Mouse (Mus musculus) T-cell, adult 2 months (primary cell): Measurements from ENCODE around the gene Adgrv1.
"Not testable (repeated sequence)": the region's sequence is repeated elsewhere in the genome, so short reads cannot be mapped to it uniquely, and the experiment has no call there.

Experiments
- DNase-seq: peaks from one replicate; pipeline ENCODE4 v3.0.0; 2022; ENCODE audit warnings: low spot score

Gene Adgrv1

DNA sequence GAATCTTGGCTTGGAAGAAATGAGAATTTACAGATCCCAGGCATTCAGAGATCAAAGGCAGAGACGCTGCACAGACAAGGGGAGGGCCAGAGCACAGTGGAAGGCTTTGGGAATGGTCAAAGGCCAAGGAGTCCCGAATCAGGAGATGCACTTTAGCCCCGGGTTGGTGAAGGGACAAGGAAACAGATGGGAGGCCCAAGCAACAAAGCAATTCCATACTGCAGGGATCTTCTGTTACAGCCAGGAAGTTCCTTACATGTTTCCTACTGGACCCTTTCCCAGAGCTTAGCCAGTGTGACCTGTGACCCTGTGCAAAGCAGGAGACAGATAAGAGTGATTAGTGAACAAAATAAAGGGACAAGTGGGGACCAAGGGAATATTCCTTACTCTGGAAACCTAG, 300.9 kb downstream of the Adgrv1 start:
- DNase-seq: no peak

DNA sequence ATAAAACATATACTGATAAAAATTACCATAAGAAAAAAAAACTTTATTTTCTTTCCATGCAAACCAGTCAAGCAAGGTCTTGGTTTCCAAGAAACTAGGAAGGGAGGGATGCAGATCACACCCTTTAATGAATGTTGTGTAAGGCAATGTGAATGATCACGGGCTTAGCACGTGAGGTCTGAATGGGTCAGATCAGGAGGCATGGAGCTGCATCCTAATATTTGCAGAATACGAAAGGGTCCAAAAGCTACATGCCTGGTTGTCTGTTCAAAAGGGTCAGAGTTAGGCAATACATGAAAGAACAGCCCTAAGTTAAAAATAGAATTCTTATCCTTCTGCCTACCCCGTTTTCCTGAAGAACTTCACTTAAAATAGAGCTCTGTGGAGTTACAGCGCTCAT, 303.2 kb downstream of the Adgrv1 start:
- DNase-seq: no peak

DNA sequence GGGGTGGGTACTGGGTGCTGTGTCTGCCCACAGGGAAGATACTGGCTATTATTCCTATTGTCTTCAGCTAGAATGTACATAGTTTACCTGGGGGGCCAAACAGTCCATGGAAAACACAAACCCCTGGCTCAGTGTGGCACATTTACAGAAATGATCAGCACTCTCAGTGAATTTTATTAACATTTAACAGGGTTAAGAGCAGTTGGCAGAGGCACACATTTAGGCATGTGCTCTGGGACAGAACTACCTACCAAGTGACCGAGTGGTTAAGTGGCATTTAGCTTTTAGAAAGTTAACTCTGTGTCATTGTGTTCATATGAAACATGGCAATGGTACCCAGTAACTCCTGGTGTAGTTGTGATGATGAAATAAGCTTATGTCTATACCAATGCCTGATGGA, 304.8 kb downstream of the Adgrv1 start:
- no peak for DNase-seq

DNA sequence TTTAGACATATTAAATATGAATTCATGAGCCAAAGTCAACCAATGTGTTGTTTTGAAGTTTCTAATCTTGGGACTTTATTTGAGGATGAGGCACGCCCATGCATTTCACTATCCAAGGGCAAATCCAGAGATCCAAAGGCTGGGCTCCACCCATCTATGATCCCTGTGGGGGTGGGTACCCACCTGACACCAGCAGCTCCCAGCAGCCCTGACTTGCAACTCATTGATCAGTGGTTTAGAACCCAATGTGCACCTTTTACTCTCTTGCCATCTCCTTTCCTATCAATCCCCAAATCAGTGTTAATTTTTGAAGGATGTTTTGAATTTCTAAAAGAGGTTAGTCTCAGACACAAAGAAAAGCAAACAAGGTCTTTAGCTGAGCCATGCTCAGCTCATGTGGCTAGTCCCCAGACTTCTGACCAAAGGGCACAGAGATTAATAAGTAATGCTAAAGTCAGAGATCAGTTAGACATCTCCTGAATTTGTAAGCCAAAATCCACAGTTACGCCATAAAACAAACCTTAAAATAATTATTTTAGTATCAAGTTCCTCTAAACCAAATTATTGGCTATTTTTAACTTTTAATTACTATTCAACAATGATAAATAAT, 307.2 kb downstream of the Adgrv1 start:
- DNase-seq: no peak

DNA sequence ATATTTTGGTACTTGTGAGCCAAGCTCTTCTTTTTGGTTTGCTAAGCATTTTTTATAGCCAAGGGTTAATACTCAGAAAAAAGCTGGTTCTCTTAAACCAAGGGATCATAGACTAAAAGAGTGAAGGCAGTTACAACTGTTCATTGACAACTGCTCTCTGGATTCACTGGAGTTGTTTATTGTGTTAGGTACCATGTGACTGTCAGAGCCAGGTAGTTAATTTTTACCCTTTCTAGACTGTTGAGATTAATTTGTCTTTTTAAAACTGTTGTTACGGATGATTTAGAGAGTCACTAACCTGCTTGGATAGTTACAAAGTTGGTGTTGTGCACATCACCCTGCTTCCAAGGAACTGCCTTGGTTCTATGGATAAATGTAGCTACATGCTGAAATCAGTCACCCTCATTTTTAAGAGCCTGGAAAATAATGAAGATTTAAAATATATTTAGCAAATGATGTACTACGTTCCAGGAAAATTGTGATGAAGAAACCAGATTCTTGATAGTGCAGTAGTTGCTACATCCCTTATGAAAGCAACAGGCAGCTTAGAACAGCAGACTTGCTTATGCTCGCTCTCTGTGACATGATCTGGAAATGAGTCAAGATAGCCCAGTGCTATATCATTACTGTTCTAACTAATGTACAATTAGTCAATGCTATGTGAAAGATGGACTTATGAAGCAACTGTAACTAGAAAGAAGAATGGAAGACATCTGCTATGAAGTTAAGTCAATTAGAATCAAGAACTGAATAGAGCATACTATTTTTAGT, 309.2 kb downstream of the Adgrv1 start:
- DNase-seq: no peak

DNA sequence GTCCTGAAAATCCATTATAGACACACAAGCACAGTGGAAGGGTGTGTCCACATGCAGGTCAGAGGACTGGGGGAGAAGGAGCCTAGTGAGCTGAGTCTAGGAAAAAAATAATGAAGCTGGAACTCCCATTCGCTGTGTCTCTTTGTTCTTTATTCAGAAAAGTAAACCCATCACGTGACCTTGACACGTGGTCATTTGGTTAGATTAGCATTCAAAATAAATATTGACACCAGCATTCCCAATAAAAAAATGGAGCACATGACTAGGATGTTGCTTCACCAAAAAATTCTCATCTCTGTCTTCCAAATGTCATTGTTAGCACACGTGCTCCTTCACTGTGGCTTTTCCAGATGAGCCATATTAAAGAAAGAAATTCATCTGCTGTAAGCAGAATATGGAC, 316.4 kb downstream of the Adgrv1 start:
- DNase-seq: no peak

DNA sequence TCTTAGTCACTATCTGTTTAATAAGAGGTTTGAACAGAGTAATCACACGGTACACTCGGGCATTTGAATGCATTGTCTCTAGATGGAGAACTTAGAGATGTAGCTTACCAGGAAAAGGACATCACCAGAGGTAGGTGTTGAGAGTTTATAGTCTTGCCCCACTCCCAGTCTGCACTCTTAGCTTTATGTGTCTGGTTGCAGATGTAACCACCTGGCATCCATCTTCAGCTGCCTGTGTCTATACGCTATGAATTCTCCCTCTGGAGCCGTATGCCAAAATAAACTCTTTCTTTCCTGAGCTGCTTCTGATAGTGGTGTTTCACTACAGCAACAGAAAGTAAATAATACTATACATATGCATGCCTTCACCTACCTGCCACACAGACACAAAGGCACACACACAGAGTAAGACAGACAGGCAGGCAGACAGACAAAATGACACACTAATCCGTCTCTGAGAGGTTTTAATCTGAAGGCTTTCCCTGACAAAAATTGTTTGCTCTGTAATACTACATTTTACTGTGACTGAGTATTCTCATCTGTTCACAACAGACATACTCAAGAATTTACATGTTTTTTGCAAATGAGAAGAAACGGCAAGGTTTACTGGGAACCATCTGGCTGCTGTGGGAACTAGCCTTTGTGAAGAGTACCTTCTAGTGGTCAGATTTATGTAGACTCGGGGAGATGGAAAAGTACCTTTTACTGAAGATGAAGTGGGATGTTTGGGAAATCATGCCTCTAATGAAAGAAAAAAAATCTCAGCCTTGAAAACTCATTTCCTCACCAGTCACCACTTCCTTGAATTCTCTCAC, 318.4 kb downstream of the Adgrv1 start:
- DNase-seq: no peak

DNA sequence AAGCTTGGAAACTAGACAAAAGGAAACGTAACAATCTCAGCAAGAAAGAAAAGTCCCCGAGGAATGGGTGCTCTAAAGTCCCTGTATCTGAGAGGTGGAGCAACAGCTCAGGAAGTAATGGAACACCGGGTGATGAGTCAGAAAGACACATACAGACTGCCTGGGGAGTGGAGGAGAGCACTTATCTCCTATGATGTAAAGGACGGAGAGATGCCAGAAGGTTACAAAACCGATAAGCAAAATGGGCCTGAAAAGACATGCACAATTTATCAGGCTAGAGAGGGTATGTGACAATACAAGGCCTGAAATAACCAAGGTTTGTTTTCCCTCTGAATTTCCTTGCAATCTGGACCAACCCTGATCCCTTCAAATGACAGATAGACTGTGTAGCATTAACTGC, 320.8 kb downstream of the Adgrv1 start:
- no peak for DNase-seq

DNA sequence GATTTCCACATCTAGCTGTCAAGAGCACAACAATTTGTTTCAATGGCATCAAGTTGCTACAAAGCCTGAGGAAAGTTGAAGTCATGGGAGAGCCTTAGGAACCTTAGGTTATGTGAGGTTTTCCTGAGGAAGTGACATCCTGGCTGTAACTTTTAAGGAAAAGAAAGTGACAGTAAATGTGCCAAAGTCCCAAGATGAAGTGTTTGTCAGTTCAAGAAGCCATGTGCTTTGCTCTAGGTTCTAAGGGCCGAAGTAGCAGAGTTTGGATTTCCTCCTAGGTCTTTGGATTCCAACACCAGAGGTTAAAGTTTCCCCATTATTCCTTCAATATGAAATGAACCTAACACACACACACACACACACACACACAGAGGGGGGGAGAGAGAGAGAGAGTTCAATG, 332.1 kb downstream of the Adgrv1 start:
- DNase-seq: no peak

DNA sequence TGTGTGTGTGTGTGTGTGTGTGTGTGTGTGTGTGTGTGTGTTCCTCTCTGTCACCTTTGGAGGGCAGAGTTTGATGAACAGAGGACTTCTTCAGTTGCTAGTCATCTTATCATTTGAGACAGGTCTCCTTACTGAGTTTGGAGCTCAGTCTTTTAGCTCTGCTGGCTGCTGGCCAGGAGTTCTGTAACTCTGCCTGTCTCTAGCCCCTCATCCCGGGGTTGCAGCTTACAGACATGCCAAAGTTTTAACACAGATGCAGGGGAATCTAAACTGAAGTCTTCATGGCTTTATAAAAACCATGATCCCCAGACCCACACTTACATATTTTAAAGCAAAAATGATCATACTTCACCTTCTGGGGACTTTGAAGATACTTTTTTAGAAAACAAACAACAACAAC, 338.8 kb downstream of the Adgrv1 start:
- DNase-seq: no peak

DNA sequence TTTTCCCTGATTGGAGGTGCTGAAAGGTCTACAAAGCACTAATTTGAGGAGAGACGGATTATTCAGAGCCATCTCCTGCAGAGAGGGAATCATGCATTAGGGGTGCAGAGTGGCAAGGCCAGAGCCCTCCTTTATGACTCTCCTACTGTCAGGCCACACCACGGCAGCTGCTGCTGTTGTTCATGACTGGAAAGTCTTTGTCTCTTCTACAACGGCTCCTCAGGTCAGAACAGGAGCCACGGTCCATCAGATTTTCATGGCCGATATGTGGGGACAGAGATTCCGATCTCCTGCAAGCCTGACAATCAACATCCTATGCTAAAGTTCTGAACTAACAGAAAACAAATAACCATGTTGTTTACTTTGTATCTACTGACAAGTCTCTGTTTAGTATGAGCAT, 350.8 kb downstream of the Adgrv1 start:
- DNase-seq: no peak

DNA sequence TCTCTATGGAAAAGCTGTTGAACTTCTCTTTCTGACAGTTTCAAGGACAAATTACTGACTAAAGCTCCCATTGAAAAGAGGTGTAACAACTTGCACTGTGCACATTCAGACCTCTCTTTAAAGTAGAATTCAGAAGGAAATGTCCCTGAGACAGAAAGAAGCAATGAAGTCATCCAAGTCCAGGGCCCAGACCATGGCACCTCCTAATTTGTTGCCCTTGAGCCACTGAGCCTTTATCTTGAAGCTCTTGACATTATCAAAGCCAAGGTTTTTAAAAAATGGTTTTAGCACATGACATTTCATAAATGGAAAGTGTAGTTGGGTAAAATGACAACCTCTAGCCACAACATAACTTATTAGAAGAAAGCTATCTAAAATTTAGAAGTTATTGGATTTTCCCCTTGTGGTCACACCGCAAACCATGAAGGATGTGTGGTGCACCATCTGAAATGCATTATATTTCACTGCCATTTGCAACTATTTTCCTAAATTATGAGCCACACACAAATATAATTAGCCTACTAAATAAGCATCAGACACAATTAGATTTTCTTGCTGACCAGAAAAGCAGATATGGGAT, 352.2 kb downstream of the Adgrv1 start:
- DNase-seq: no peak

DNA sequence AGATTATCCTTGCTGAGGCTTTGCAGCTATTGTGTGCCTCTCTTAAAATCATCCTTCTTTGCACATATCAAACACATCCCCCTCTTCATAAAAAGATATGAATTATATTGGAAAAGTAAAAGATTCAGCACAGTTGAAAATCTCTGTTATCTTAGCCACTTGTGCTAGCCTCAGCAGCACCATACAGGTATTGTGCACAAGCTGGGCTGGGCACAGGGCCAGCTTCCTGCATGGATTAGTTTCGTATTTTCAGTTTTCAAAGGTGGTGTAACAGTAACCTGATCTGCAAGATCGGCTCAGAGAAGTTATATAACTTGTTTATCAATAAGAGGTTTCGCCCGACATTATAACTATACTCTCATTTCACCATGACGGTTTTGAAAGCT, 353.6 kb downstream of the Adgrv1 start:
- DNase-seq: no peak

DNA sequence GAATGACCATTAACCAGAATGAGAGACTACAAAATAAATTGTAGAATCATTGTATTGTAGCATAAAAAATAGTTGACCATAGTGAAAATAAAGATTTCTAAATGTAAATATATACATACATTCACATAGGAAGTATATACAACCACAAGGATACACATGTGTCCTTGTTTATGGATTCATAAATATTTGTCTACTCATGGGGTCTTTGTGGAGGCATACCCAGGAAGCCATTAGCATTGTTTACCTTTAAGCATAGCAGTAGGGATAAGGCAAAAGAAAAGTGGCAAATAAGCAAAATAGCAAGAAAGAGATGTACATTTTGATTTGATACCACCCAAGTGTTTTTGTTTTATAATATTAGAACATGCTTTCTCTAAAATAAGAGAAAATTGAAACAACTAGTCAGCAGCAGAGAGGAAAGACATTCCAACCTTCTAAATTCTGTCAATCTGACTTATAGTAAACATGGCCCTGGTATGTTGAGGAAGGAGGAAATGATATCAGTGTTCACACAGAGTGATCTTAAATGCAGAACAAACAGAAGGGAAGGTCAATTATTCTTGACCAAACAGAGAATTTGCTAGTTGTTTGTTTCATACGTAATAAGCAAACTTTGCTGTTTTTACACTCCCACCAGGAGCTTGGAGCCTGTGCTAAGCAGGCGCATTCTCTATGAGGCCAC, 354.1 kb downstream of the Adgrv1 start:
- DNase-seq: no peak

DNA sequence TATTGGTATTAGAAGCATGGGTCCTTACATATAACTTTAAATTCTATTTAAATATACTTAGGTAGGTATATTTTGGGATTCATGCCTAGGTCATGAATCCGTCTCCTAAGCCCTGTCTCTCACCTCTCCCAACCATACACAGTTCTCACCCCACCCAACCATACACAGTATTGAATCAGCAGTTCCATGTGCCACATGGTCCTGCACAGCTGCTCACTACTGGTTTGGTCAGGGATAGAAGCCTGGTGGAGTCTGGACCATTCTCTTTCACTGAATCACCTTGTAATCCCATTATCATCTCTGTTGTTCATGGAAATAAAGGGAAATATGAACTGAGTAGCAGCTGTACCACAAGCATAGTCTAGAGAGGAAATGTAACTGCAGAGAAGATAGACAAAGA, 359.1 kb downstream of the Adgrv1 start:
- no peak for DNase-seq

DNA sequence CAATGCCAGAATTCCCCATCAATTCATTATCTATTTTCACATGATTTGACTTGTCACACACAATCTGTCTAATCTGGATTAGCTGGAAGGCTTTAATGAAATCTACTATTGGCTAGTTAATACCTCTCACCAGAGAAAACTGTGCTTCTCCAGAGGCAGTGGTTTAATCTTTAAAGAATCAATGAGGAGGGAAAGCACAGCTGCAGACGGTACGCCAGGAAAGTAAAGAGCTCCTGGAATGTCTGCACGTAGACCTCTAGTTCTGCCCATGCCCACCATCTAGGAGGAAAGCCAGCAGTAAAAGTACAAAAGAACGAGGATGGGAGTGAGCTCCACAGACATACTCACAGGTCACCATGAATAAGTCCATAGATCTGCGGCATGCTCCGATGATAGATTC, 362.6 kb downstream of the Adgrv1 start:
- no peak for DNase-seq

DNA sequence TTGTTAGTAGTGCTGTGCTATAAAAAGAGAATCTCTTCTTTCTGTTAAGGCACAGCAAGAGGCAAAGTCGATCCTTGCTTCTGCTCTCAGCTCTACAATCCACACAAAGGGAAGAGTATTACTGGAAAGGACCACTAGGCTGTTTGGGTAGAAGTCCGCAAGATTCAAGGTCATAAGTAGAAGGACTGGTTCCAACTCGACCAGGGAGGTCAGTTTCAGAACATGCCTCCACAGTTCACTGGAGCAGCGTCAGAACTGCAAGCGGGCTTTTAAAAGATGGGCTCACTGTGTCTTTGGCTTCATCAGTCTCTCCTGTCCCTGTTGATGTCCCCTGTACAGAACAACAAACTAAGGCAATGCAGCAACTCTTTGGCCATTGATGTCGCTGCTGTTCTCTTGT, 363.9 kb downstream of the Adgrv1 start:
- DNase-seq: no peak

DNA sequence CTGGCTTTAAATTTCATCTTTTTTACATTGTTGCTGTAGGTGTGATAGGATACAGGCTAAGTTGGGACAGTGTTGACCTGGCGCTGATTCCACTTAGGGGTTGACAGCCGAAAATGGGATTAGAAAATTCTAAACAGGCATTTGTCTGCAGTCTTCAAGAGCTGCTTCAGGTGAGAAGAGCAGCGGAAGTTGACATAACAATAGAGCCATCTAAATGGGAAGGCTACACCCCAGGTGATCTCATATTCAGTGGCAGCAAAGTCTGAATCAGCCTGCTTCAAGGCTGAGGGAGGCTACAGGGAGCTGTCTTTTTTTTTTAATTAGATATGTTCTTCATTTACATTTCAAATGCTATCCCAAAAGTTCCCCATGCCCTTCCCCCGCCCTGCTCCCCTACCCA, 365.5 kb downstream of the Adgrv1 start:
- not testable (repeated sequence) for DNase-seq

DNA sequence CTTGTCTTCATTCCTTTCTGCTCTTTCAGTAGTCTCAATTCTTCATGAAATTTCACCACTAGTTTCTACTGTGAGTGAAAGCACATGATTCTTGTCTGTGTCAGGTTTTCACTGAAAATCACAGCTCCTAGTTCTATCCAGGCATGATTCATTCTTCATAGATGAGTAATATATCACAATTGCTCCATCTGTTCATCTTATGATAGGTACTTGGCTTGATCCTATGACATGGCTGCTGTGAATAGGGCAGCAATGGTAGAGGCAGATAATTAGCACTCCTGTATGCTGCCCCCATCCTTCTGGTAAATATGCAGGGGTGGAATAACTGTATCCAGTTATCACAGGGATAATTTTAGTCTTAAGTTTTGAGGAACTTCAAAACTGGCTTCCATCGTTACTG, 368.5 kb downstream of the Adgrv1 start:
- DNase-seq: no peak

DNA sequence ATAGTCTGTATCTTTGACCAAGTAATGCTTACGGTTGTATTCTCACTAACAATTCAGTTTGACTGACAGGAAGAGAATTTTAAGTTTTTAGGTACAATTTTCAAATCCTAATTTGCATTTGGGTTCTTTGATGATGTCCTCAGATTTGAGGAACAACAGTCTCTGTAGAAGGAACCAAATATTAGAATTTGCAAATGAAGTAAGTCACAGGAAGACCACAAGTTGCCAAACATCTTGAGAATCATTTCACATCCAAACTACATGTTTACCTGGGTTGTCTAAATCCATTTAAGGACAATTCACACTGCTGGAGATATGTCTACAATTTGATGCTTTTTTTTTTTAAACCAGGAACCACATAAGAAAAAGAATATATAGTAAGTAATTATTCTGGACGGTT, 391.8 kb downstream of the Adgrv1 start:
- no peak for DNase-seq

DNA sequence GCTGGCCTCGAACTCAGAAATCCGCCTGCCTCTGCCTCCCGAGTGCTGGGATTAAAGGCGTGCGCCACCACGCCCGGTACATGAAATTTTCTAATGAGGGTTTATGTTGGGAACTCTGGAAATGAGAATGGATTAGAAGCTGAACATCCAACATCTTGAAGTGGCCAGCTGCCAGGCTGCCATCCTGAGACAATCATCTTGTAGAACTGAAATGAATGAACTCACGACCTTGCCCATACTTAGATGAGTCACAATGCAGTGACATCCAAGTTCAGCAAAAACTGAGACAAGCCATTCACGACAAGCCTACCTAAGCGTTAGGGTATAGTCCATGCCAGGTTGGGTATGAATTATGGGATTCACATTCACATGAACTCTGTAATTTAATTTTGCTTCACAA, 393.1 kb downstream of the Adgrv1 start:
- DNase-seq: no peak

DNA sequence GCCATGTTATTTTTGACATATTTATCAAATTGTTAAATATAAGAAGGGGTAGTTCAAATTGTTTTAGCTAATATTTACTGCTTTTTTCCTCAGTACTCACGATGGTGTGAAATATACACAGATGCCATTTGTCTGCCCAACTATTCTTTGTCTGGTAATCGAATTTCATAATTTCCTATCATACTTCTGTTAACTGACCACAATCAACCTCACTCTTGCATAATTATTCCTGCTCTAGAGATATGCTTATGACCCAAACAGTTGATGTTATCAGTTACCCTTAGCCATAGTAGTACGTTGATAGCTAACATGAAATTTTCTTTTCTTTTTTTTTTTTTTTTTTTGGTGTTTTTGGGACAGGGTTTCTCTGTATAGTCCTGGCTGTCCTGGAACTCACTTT, 393.5 kb downstream of the Adgrv1 start:
- DNase-seq: no peak
